Mouse (Mus musculus) gastrocnemius, postnatal 10 days (tissue): ENCODE results near the gene Guca2a. TPM values are rescaled to one million over a fixed set of nuclear protein-coding genes. Genes with fewer than 3 reads are reported as not detected.
"Not testable (repeated sequence)": the region's sequence is repeated elsewhere in the genome, so short reads cannot be mapped to it uniquely, and the experiment has no call there.

Source experiments
- DNase-seq: peaks from one replicate; pipeline ENCODE4 v3.0.0; 2021; ENCODE audit warnings: mixed read lengths
- long read RNA-seq, 2 experiments: library from polyadenylated mRNA; stranded (forward); transcript quantifications; one replicate each; pipeline ENCODE4 v2.0.0; 2021
- total RNA-seq, 2 experiments: library from RNA; stranded (reverse); gene quantifications; 2 replicates each; pipeline ENCODE4 v1.2.3; 2021

The Guca2a gene
- not detected for total RNA-seq
- long read RNA-seq, experiment 1 = 0 reads
- long read RNA-seq, experiment 2 = 0 reads

- no peak for DNase-seq
Measured at GRCm38 (mm10) chr4:119637176-119637845, at the start of gene Guca2a. Gene Guca2a (plus strand): TSS chr4:119637704.

- no peak for DNase-seq
Measured at GRCm38 (mm10) chr4:119588037-119588436, 49.5 kb upstream of the Guca2a start.

- DNase-seq = no peak
Measured at GRCm38 (mm10) chr4:119589423-119589822, 48.1 kb upstream of the Guca2a start.

GRCm38 (mm10) chr4:119590027-119590426, 47.5 kb upstream of the Guca2a start:
- no peak for DNase-seq

GRCm38 (mm10) chr4:119592479-119592878, 45.0 kb upstream of the Guca2a start:
- DNase-seq = no peak

- DNase-seq = no peak
Measured at GRCm38 (mm10) chr4:119594331-119594730, 43.2 kb upstream of the Guca2a start.

GRCm38 (mm10) chr4:119599605-119600004, 37.9 kb upstream of the Guca2a start:
- DNase-seq = no peak

- no peak for DNase-seq
Measured at GRCm38 (mm10) chr4:119609488-119609887, 28.0 kb upstream of the Guca2a start.

GRCm38 (mm10) chr4:119614078-119614477, 23.4 kb upstream of the Guca2a start:
- no peak for DNase-seq

- DNase-seq = no peak
Measured at GRCm38 (mm10) chr4:119614724-119615123, 22.8 kb upstream of the Guca2a start.

- no peak for DNase-seq
Measured at GRCm38 (mm10) chr4:119626081-119626645, 11.3 kb upstream of the Guca2a start.

GRCm38 (mm10) chr4:119626876-119627275, 10.6 kb upstream of the Guca2a start:
- DNase-seq = no peak

GRCm38 (mm10) chr4:119627317-119627716, 10.2 kb upstream of the Guca2a start:
- no peak for DNase-seq

GRCm38 (mm10) chr4:119628363-119628762, 9.1 kb upstream of the Guca2a start:
- not testable (repeated sequence) for DNase-seq

GRCm38 (mm10) chr4:119631115-119631919, 6.2 kb upstream of the Guca2a start:
- DNase-seq = peak; percentile 41

GRCm38 (mm10) chr4:119632721-119633120, 4.8 kb upstream of the Guca2a start:
- no peak for DNase-seq

- no peak for DNase-seq
Measured at GRCm38 (mm10) chr4:119633342-119633741, 4.2 kb upstream of the Guca2a start.

GRCm38 (mm10) chr4:119633948-119634347, 3.6 kb upstream of the Guca2a start:
- no peak for DNase-seq

- no peak for DNase-seq
Measured at GRCm38 (mm10) chr4:119634908-119635660, 2.4 kb upstream of the Guca2a start.

- DNase-seq = no peak
Measured at GRCm38 (mm10) chr4:119635686-119636085, 1.8 kb upstream of the Guca2a start.

GRCm38 (mm10) chr4:119636731-119637130, 773 bp upstream of the Guca2a start:
- no peak for DNase-seq

GRCm38 (mm10) chr4:119637946-119638345, 442 bp downstream of the Guca2a start:
- DNase-seq = no peak
